Mouse (Mus musculus) macrophage (primary cell): ENCODE data around the gene Galnt2. TPM values are rescaled to one million over a fixed set of nuclear protein-coding genes. Genes with fewer than 3 reads are reported as not detected.

ENCODE experiments used
- H3K27ac ChIP-seq: fragments of 350-480 bp; formaldehyde crosslinking; 2 replicates; pipeline ENCODE4 v1.9.0; 2021
- H3K36me3 ChIP-seq: fragments of 350-480 bp; formaldehyde crosslinking; 2 replicates; pipeline ENCODE4 v1.9.0; 2021; ENCODE audit errors: inconsistent target
- H3K4me3 ChIP-seq: fragments of 350-480 bp; formaldehyde crosslinking; 2 replicates; pipeline ENCODE4 v1.9.0; 2021; ENCODE audit errors: inconsistent target
- H3K79me2 ChIP-seq: fragments of 350-480 bp; formaldehyde crosslinking; 2 replicates; pipeline ENCODE4 v1.9.0; 2021; ENCODE audit errors: inconsistent target
- WGBS: methylation state at CpG from one replicate; pipeline ENCODE4 v1.1.7; 2026; ENCODE audit warnings: inconsistent platforms; ENCODE audit not compliant: missing documents; 5-methylcytosine and 5-hydroxymethylcytosine counted together
- polyA plus RNA-seq: library from polyadenylated mRNA; stranded (reverse); fragments of 250-400 nt; gene quantifications from 3 replicates; pipeline ENCODE4 v1.2.4, GENCODE M21; 2018; ENCODE audit warnings: inconsistent platforms

Gene Galnt2
- polyA plus RNA-seq, 1 experiment from 2014 or later = 17.5 TPM

DNA sequence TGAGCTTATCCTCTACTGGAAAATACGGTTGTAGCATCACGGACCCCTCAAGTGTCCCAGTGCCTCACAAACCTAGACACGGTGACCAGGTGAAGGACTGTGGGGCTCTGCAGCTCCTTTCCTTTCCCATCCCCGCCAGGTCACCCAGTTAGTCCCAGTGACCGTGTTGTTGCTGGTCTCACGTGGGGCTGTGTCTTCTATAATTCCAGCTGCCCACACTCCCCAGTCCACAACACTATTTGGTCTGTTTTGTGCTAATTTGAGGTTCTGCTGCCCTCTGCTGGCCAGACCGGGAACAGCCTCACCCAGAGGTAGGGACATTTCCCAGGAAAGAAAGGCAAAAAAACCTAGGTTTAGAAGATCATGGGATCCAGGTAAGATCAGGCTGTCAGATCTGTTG is 118.5 kb downstream of the Galnt2 start:
- no peak overlapping the region for H3K4me3 ChIP-seq
- H3K27ac ChIP-seq = no peak overlapping the region
- H3K36me3 ChIP-seq = peaks cover 2% of the 10 kb centered on the region; the same call in 1 of the 2 replicates
- WGBS = 41% methylated on average over 7 of the region's 7 CpGs
- H3K79me2 ChIP-seq = no peaks in the 10 kb centered on the region

DNA sequence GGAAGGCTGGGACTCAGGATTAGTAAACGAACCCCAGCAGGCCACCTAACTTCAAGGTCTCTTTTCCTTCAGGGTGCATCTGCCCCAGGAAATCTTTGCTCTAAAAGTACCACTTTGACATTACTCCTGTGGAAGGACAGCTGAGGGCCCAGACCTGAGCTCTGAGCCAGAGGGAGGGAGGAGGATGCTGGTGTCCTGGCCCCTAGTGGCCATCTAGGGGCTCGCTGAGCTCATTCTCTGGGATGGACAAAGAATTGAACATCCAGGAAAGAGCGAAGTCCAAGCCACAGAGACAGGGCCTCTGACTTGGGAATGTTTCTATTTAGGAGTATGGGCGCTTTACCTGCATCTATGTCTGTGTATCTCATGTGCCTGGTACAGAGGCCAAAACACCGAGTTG is 120.4 kb downstream of the Galnt2 start:
- Histone ChIP-seq H3K79me2 (no peaks in the 10 kb centered on the region), H3K27ac (no peak overlapping the region), H3K4me3 (no peak overlapping the region), H3K36me3 (no peaks in the 10 kb centered on the region)
- 71% methylated on average over 5 of the region's 5 CpGs for WGBS

DNA sequence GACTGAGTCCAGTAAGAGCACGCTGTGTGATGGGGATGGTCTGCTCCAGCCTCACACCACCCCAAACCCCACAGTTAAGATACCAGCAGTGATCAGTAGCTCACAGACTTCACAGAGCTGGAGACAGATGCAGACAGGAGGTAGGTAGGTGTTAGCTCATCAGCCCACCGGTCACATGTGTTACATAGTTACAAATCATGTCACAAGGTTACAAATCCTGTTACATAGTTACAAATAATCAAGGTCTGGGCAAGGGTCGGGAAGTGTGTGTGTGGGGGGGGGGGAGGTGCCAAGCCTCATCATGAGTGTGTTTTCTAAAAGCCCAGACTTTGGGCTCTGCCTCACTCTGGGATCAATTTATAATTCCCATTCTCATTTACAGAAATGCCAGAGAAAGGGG is 129.7 kb downstream of the Galnt2 start:
- Histone ChIP-seq H3K4me3 (no peak overlapping the region), H3K27ac (no peak overlapping the region), H3K79me2 (no peaks in the 10 kb centered on the region), H3K36me3 (no peaks in the 10 kb centered on the region)
- 94% methylated on average over 2 of the region's 3 CpGs for WGBS

DNA sequence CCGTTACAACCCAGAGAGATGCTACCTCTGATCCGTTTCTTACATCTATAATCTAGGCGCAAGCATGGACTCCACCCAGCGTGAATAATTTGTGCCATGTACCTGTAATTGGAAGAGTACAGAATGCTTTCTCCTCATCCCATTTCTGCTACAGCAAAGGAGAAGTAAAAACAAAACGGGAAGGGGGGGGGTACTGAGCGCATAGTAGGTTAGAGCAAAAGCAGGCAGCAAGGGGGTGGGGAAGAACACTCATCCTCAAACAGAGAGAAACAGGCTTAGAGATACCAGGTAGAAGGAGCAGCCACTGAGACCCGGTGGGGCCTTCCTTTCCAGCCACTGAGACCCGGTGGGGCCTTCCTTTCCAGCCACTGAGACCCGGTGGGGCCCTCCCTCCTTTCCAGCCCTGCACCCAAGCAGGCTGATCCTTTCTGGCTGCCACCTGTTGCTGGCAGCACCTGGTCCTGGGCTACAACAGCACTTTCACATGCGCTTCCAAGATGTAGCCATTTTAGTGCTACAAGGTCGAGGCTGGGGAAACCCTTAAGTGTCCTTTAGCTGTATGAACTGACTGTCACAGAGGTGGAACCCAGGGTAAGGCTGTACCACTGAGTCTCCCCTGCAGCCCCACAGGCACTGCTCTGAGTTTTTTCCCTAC is 130.7 kb downstream of the Galnt2 start:
- H3K36me3 ChIP-seq = no peaks in the 10 kb centered on the region
- H3K79me2 ChIP-seq = no peaks in the 10 kb centered on the region
- 68% methylated on average over 11 of the region's 11 CpGs for WGBS
- H3K4me3 ChIP-seq = no peak overlapping the region
- no peak overlapping the region for H3K27ac ChIP-seq

DNA sequence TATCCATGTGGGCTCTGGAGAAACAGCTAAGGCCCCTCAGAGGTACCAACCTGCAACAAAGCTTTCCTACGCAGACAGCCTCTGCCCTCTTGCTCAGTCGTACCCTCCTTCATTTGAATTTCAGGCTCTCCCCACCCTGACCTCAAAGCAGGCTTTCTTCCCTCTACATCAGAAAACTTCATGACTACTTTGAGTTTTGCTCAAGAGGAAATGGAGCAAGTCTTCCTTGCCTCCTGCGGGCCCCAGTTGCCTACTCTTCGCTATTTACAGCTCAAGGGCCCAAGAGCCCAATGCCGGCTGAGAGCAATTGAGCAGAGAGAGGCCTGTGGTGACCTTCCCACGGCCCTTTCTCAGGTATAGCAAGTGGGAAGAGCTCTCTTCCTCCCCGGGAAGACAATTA is 131.4 kb downstream of the Galnt2 start:
- Histone ChIP-seq H3K27ac (no peak overlapping the region), H3K4me3 (no peak overlapping the region), H3K36me3 (no peaks in the 10 kb centered on the region), H3K79me2 (no peaks in the 10 kb centered on the region)
- WGBS = 73% methylated on average over 7 of the region's 7 CpGs

DNA sequence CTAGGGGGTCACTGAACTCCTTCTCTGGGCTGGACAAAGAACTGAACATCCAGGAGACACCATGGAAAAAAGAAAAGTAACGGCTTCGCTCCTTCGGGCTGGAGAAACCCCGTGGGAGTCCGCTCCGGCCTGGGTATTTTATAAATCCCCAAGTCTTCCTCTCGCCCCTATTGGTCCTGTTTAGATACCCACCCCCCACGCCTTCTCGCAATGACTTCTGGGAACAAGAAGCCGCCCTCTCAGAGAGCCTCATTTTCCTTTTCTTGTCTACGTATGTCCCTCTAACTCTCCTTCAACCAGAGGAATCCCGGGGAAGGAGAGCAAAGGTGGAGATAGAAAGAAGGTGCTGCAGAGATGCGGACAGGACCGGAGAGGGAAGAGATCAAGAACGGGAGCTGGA is 132.1 kb downstream of the Galnt2 start:
- 92% methylated on average over 15 of the region's 15 CpGs for WGBS
- Histone ChIP-seq H3K4me3 (no peak overlapping the region), H3K36me3 (no peaks in the 10 kb centered on the region), H3K27ac (no peak overlapping the region), H3K79me2 (no peaks in the 10 kb centered on the region)

DNA sequence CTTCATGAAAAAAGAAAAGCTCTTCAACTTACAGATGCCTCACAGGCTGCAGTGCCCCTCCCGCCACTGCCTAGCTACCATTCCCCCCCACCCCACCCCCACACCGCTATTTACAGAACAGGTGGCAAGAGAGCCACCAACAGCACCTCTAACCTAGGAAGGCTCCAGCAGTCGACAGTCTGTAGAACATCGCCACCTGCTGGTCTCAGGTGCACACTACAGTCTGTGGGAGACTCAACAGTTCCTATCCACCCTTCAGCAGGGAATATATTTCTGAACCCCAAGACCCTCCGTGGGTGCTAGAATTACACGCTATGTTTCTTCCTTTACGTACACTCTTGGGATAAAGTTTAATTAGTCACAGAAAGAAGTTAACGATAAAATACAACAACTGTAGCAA is 137.0 kb downstream of the Galnt2 start:
- H3K27ac ChIP-seq = no peak overlapping the region
- H3K4me3 ChIP-seq = no peak overlapping the region
- WGBS = 17% methylated on average over 8 of the region's 8 CpGs
- no peaks in the 10 kb centered on the region for H3K36me3 ChIP-seq
- H3K79me2 ChIP-seq = no peaks in the 10 kb centered on the region

DNA sequence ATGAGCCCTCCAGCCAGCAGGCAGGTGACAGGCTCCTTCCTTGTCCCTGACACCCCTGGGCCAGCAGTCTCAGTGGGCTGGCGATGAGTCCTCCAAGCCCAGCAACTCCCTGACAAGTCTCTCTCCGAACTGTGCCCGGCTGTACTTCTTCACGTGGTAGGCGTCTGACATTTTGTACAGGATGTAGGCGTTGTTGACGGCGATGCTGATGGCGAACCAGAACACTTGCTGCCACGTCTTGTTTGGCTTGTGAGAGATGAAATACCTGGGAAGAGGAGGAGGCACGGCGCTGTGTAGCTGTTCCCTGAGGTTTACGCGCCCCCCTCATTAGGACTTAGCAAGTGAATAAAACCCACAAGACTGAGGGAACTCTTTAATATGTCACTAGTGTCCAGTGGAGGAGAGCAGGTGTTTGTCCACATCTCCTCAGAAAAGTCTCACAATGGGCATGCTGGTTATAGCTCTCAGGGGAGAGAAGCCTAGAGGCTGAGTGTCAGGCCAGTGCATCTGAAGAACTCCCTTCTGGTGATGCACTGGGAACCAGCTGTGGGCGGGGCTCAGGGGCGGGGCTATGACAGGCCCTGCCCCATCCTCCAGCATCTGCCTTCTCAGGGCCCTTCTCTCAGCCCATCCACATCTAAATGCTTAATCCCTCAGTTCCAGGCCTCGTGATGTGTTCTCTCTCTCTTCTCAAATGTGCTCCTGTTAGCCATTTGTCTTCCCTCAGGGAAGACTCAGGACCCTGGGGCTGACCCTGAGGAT is 139.4 kb downstream of the Galnt2 start:
- Histone ChIP-seq H3K4me3 (no peak overlapping the region), H3K36me3 (no peaks in the 10 kb centered on the region), H3K79me2 (no peaks in the 10 kb centered on the region), H3K27ac (no peak overlapping the region)
- WGBS = 81% methylated on average over 17 of the region's 17 CpGs

DNA sequence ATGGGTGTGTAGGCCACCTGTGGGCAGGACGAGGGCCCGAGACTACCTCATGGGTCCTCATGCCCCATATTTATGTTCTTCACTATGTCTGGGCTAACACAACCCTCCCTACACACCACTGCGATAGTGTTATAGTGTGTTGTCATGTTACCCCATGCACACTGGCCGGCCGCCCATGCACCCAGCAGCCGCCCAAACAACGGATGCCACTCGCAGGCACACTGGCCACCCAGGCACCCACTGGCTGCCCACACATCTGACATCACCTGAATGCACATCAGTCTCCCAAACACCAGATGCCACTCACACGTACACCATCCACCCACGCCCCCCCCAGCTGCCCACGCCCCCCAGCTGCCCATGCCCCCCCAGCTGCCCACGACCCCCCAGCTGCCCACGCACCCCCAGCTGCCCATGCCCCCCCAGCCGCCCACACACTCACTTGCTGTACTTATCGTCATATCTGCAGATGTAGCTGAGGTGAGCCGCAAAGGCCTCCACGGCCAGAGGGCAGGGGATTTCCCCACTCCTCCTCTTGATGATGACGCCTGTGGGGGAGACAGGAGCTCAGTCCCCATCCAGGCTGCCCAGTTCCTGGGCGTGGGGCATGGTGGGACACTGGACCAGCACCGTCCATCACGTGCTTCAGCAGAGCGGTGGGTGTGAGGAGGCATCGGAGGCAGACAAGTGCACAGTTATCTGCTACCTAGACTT is 140.4 kb downstream of the Galnt2 start:
- no peaks in the 10 kb centered on the region for H3K79me2 ChIP-seq
- H3K4me3 ChIP-seq = no peak overlapping the region
- 86% methylated on average over 16 of the region's 23 CpGs for WGBS
- no peak overlapping the region for H3K27ac ChIP-seq
- H3K36me3 ChIP-seq = no peaks in the 10 kb centered on the region

DNA sequence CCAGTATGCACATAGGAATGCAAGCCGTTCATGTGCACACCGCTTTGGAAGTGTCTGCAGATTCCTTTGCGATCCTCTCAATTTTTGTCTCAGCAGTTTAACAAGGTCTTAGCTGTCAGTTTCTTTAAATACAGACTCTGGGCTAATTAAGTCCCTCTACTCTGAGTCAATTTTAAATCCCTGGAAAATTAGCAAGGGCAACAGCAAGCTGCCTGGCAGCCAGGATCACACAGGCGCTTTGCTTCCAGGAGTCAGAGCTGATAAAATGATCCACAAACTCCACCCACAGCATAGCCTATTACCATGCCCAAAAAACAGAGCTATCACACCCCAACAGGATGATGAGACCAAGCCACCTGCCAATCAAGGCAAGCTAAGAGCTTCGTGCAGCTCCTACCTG is 142.6 kb downstream of the Galnt2 start:
- Histone ChIP-seq H3K4me3 (no peak overlapping the region), H3K27ac (no peak overlapping the region), H3K36me3 (no peaks in the 10 kb centered on the region), H3K79me2 (no peaks in the 10 kb centered on the region)
- WGBS = 98% methylated on average over 5 of the region's 5 CpGs

DNA sequence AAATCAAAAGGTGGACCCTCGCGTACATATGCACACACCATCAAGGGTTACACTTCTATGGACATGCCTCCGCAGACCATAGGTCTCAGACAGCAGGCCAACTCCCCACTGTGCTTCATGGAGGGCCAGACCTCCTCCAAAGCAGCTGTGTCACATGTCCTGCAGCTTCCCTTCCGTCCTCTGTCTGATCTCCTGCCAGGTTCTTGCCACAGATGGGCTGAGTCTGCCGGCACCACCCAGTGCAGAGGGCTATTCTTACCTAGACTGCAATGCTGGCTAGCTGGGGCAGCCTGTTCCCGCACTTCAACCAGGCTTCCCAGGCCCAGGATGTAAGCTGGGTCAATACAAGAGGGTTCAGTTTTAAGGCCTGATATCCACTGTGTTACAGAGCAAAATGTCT is 144.0 kb downstream of the Galnt2 start:
- H3K79me2 ChIP-seq = no peaks in the 10 kb centered on the region
- WGBS = 66% methylated on average over 6 of the region's 6 CpGs
- H3K27ac ChIP-seq = no peak overlapping the region
- H3K36me3 ChIP-seq = no peaks in the 10 kb centered on the region
- H3K4me3 ChIP-seq = no peak overlapping the region

DNA sequence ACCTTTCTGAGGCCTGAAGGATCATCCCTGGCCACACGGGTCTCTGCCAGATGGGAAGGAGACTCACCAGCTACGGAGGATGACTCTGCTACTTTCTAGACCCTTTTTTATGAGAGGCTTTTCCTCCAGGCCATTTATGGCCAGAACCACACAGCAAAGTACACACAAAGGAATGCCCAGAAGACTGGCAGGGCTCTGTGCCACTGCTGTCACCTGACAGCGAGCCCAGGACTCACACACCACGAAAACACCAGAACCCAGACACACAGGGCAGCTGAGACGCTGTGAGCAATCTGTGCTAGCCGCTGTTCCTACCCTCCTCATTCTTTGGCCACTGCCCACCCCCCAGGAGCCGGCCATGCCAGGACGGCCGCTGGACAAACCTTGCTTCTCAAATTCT is 144.5 kb downstream of the Galnt2 start:
- no peak overlapping the region for H3K4me3 ChIP-seq

DNA sequence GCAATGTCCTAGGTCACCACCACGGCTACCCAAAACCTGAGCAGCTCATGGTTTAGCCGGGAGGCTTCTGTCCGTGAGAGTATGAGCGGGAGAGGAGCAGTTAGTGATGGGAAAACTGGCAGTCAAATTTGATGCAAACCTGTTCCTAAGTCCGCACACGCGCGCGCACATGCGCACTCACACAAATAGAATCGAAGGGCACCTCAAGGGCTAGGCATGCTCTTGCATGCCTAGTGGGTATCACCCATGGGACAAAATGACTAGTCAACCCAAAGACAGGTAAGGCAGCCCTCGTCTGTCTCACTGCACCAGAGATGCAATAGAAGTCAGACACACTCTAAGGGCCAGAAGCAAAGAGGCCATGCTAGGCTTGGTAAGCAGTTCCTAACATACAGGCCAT is 145.2 kb downstream of the Galnt2 start:
- Histone ChIP-seq H3K4me3 (no peak overlapping the region), H3K79me2 (no peaks in the 10 kb centered on the region), H3K36me3 (no peaks in the 10 kb centered on the region), H3K27ac (no peak overlapping the region)
- 91% methylated on average over 12 of the region's 12 CpGs for WGBS

More for the DNA sequence above, 144.5 kb downstream of the Galnt2 start:
- Histone ChIP-seq H3K79me2 (no peaks in the 10 kb centered on the region), H3K36me3 (no peaks in the 10 kb centered on the region), H3K27ac (no peak overlapping the region)
- 46% methylated on average over 8 of the region's 9 CpGs for WGBS

DNA sequence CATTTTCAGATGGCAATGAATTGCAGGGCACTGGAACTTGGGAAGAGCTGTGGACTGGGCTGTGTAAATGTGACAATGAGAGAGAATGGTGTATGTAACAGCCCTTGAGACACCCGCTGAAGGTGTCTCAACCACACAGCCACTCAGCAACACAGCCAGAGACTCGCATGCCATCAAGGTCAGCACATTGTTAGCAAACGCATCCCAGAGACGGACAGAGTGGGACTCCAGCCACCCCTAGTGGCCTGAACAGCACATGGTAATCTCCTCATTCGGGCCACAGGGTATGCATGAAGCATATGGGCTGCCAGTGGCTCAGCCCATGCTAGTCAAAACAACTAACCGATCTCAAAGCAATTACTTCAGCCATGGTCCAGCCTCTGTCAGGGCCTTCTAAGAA is 148.1 kb downstream of the Galnt2 start:
- Histone ChIP-seq H3K36me3 (no peaks in the 10 kb centered on the region), H3K27ac (no peak overlapping the region), H3K79me2 (no peaks in the 10 kb centered on the region), H3K4me3 (no peak overlapping the region)
- 82% methylated on average over 6 of the region's 6 CpGs for WGBS

DNA sequence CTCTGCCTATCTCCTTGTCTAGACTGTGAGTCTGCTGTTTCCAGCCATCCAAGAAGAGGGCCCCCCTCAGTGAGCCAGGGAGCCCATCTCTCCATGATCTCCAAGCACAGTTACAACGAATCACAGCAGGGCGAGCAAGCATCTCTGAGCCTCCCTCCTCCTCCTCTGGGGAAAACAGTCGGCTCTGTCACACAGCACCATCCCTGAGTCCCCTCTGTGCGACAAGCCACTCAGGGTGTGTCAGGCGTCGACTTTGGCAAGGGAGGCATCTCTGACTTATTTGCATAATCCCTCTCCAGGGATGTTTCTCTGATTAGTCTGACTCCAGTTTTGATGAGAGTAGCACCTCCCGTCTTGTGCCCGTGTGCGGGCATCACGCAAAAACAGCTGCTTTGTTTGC is 151.0 kb downstream of the Galnt2 start:
- H3K36me3 ChIP-seq = no peaks in the 10 kb centered on the region
- no peak overlapping the region for H3K4me3 ChIP-seq
- WGBS = 77% methylated on average over 10 of the region's 10 CpGs
- H3K27ac ChIP-seq = no peak overlapping the region
- H3K79me2 ChIP-seq = no peaks in the 10 kb centered on the region
